Mouse (Mus musculus) forebrain, embryonic 16.5 days (tissue): ENCODE measurements around the gene Gpr135. TPM values are rescaled to one million over a fixed set of nuclear protein-coding genes. Genes with fewer than 3 reads are reported as not detected.
A peak's percentile ranks its signal among the peaks of the same experiment; 100 is the strongest.

ENCODE experiments used
- ATAC-seq: fragments of 200-750 bp; cut with Nextera tagmentation; 2 replicates; pipeline ENCODE4 v1.8.0; 2017; ENCODE audit warnings: mild to moderate bottlenecking, moderate library complexity
- H3K27ac ChIP-seq: fragments of 300-500 bp; sonication (generic); 2 replicates; pipeline ENCODE4 v1.5.1; 2014; ENCODE audit warnings: low read length, control low read depth
- H3K27me3 ChIP-seq: fragments of 300-500 bp; sonication (generic); replicated peaks from 2 replicates; pipeline ENCODE4 v1.6.1; 2014; ENCODE audit warnings: low read length; ENCODE audit not compliant: control insufficient read depth, insufficient read depth
- H3K36me3 ChIP-seq: fragments of 300-500 bp; sonication (generic); 2 replicates; pipeline ENCODE4 v1.6.1; 2014; ENCODE audit not compliant: control insufficient read depth, insufficient read depth
- H3K4me1 ChIP-seq: fragments of 300-500 bp; sonication (generic); replicated peaks from 2 replicates; pipeline ENCODE4 v1.6.1; 2014; ENCODE audit warnings: low read length; ENCODE audit not compliant: control insufficient read depth, insufficient read depth
- H3K4me2 ChIP-seq: fragments of 300-500 bp; sonication (generic); 2 replicates; pipeline ENCODE4 v1.6.1; 2014; ENCODE audit warnings: mild to moderate bottlenecking, low read length, control low read depth
- H3K4me3 ChIP-seq: fragments of 300-500 bp; sonication (generic); replicated peaks from 2 replicates; pipeline ENCODE4 v1.5.1; 2014; ENCODE audit warnings: mild to moderate bottlenecking, low read length, control low read depth
- H3K9ac ChIP-seq: fragments of 300-500 bp; sonication (generic); replicated peaks from 2 replicates; pipeline ENCODE4 v1.6.1; 2014; ENCODE audit warnings: low read depth, low read length, control low read depth
- H3K9me3 ChIP-seq: fragments of 300-500 bp; sonication (generic); 2 replicates; pipeline ENCODE4 v1.6.1; 2016; ENCODE audit warnings: low read length; ENCODE audit not compliant: control insufficient read depth
- WGBS: fragments of 180-500 bp; shearing (Covaris S2); extraction: QIAGEN DNeasy Blood & Tissue Kit; methylation state at CpG from one replicate; pipeline ENCODE4 v1.1.7; 2014; 5-methylcytosine and 5-hydroxymethylcytosine counted together
- polyA plus RNA-seq: library from polyadenylated mRNA; unstranded; fragments of >200 nt; fragmentation: Nextera tagmentation; extraction: Ambion mirVana; gene quantifications from 2 replicates; pipeline ENCODE4 v1.2.1, GENCODE M21; 2015

Gene Gpr135
- 4.2 and 5.2 TPM in 2 replicates for polyA plus RNA-seq

- WGBS = under 1% methylated on average over 94 of the region's 94 CpGs
- H3K4me3 ChIP-seq = peak within 1 kb of the TSS; percentile 80
- H3K4me1 ChIP-seq = peaks cover 7% of the 10 kb centered on the region; the same call in 1 of the 2 replicates
- H3K9me3 ChIP-seq = no peaks in the 10 kb centered on the region
- peak within 1 kb of the TSS; percentile 80 for H3K27ac ChIP-seq
- H3K4me2 ChIP-seq = peak within 1 kb of the TSS; percentile 89
- peak within 1 kb of the TSS; percentile 80 for H3K9ac ChIP-seq
- peak; percentile 91 for ATAC-seq
- peaks cover 8% of the 10 kb centered on the region; the same call in 1 of the 2 replicates for H3K27me3 ChIP-seq
- H3K36me3 ChIP-seq = no peaks in the 10 kb centered on the region
Observed at GRCm38 (mm10) chr12:72070327-72071269, at the start of gene Gpr135. Gpr135 (minus strand) TSS chr12:72071125.

GRCm38 (mm10) chr12:72115686-72116345 lies 44.9 kb upstream of the Gpr135 start:
- H3K4me3 ChIP-seq = no peak overlapping the region
- H3K4me1 ChIP-seq = no peaks in the 10 kb centered on the region
- no peak overlapping the region for H3K9ac ChIP-seq
- WGBS = 85% methylated on average over 22 of the region's 23 CpGs
- H3K27ac ChIP-seq = no peak overlapping the region
- no peak overlapping the region for H3K4me2 ChIP-seq
- no peaks in the 10 kb centered on the region for H3K27me3 ChIP-seq
- no peak for ATAC-seq
- no peaks in the 10 kb centered on the region for H3K36me3 ChIP-seq
- H3K9me3 ChIP-seq = no peaks in the 10 kb centered on the region; the same call in 1 of the 2 replicates

DNA sequence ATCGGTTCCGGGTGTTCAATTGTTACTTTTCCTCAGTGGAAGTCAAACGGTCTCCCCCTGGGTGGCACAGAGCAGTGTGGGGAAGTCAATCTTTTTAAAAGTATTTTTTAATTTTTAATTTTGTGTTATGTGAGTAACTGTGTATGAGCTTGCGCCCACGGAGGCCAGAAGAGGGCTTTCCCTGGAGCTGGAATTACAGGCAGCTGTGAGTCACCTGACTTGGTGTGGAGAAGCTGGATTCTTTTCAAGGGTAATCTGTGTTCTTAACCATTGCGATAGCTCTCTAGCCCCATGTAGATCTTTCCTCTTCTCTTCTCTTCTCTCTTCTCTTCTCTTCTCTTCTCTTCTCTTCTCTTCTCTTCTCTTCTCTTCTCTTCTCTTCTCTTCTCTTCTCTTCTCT lies 44.2 kb upstream of the Gpr135 start:
- H3K4me2 ChIP-seq = no peak overlapping the region
- H3K36me3 ChIP-seq = no peaks in the 10 kb centered on the region
- H3K27ac ChIP-seq = no peak overlapping the region
- ATAC-seq = no peak
- H3K4me3 ChIP-seq = no peak overlapping the region
- H3K4me1 ChIP-seq = no peaks in the 10 kb centered on the region
- no peaks in the 10 kb centered on the region for H3K27me3 ChIP-seq
- H3K9me3 ChIP-seq = no peaks in the 10 kb centered on the region
- H3K9ac ChIP-seq = no peak overlapping the region
- 78% methylated on average over 6 of the region's 6 CpGs for WGBS

- Histone ChIP-seq H3K4me2 (no peak overlapping the region), H3K9me3 (no peaks in the 10 kb centered on the region), H3K4me3 (no peak overlapping the region), H3K9ac (no peak overlapping the region), H3K27ac (no peak overlapping the region), H3K36me3 (peaks cover 12% of the 10 kb centered on the region; the same call in 1 of the 2 replicates), H3K27me3 (no peaks in the 10 kb centered on the region), H3K4me1 (peaks cover 3% of the 10 kb centered on the region; the same call in 1 of the 2 replicates)
- peak; percentile 63 for ATAC-seq
- 30% methylated on average over 14 of the region's 14 CpGs for WGBS
Observed at GRCm38 (mm10) chr12:72104525-72105281, 33.8 kb upstream of the Gpr135 start.

GRCm38 (mm10) chr12:72104027-72104426 lies 33.1 kb upstream of the Gpr135 start:
- Histone ChIP-seq H3K4me1 (peaks cover 3% of the 10 kb centered on the region; the same call in 1 of the 2 replicates), H3K9ac (no peak overlapping the region), H3K27ac (no peak overlapping the region), H3K27me3 (no peaks in the 10 kb centered on the region), H3K4me2 (no peak overlapping the region), H3K4me3 (no peak overlapping the region), H3K9me3 (no peaks in the 10 kb centered on the region), H3K36me3 (peaks cover 12% of the 10 kb centered on the region; the same call in 1 of the 2 replicates)
- 81% methylated on average over 5 of the region's 5 CpGs for WGBS
- ATAC-seq = 0 out of 2 replicates have a peak, but pooled peaks have one; percentile 23

- ATAC-seq = no peak
- no peaks in the 10 kb centered on the region for H3K27me3 ChIP-seq
- H3K36me3 ChIP-seq = peaks cover 16% of the 10 kb centered on the region; the same call in 1 of the 2 replicates
- WGBS = 89% methylated on average over 6 of the region's 6 CpGs
- H3K4me1 ChIP-seq = peaks cover 3% of the 10 kb centered on the region; the same call in 1 of the 2 replicates
- H3K4me2 ChIP-seq = no peak overlapping the region
- no peak overlapping the region for H3K4me3 ChIP-seq
- H3K9me3 ChIP-seq = no peaks in the 10 kb centered on the region
- H3K9ac ChIP-seq = no peak overlapping the region
- no peak overlapping the region for H3K27ac ChIP-seq
Observed at GRCm38 (mm10) chr12:72102776-72103175, 31.9 kb upstream of the Gpr135 start.

DNA sequence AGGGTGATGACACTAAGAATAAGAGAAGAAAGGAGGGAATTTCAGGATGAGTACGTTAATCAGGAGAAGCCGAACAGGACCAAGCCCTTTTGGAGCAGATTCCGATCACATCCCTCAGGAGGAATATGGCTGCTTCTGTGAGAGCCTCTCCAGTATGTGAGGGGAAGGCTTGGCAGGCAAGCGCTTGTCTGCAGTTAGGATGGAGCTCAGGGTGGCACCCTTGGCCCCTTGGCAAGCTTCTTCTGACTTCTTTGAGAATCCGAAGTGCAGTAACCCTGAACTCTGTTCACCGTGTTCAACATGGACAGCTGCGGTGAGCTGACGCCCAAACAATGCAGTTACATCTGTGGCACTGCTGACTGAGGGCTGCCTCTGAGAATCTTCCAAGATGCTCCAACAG lies 26.0 kb upstream of the Gpr135 start:
- no peak overlapping the region for H3K9ac ChIP-seq
- H3K4me2 ChIP-seq = no peak overlapping the region
- H3K36me3 ChIP-seq = peaks cover 49% of the 10 kb centered on the region
- H3K9me3 ChIP-seq = no peaks in the 10 kb centered on the region
- no peak overlapping the region for H3K4me3 ChIP-seq
- no peaks in the 10 kb centered on the region for H3K27me3 ChIP-seq
- ATAC-seq = no peak
- 96% methylated on average over 8 of the region's 8 CpGs for WGBS
- no peaks in the 10 kb centered on the region for H3K4me1 ChIP-seq
- H3K27ac ChIP-seq = no peak overlapping the region

DNA sequence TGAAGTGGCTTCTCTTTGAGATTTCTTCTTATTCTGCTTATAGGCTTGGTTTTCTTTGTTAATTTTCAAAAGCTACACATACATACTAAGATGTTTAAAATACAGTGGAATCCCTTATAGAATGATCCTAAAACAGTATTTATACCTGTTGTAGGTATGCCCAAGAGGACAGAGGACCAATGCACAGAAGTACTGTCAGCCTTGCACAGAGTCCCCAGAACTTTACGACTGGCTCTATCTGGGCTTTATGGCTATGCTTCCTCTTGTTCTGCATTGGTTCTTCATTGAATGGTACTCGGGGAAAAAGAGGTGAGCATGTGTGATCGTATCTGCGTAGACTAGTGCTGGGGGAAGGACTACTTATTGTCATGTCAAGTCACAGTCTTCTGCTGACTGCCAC lies 18.9 kb upstream of the Gpr135 start:
- Histone ChIP-seq H3K27ac (no peak overlapping the region), H3K9me3 (no peaks in the 10 kb centered on the region), H3K27me3 (no peaks in the 10 kb centered on the region), H3K4me2 (no peak overlapping the region), H3K4me3 (no peak overlapping the region), H3K9ac (no peak overlapping the region), H3K4me1 (peaks cover 19% of the 10 kb centered on the region), H3K36me3 (peaks cover 16% of the 10 kb centered on the region)
- ATAC-seq = no peak
- 94% methylated on average over 4 of the region's 4 CpGs for whole genome bisulfite sequencing
